Mouse (Mus musculus) myocyte (in vitro differentiated cells): Measurements from ENCODE around the gene Tmem120b.

Experiments
- MAX ChIP-seq: IDR thresholded peaks from one replicate; pipeline ENCODE4 v1.6.1; 2011; ENCODE audit warnings: low read depth, mild to moderate bottlenecking, control low read depth
- MYOD1 ChIP-seq, 3 experiments: IDR thresholded peaks; one replicate each; pipeline ENCODE4 v1.6.1; 2011; ENCODE audit warnings: control low read depth in 2 of 3, low read depth in 2 of 3, mild to moderate bottlenecking in 2 of 3, moderate library complexity in 1 of 3; ENCODE audit not compliant: insufficient read length in 2 of 3, control insufficient read depth in 1 of 3
- MYOG ChIP-seq, 3 experiments: IDR thresholded peaks; one replicate each; pipeline ENCODE4 v1.6.1; 2011; ENCODE audit warnings: control low read depth in 2 of 3, low read depth in 2 of 3, mild to moderate bottlenecking in 2 of 3; ENCODE audit not compliant: insufficient read length in 2 of 3, control insufficient read depth in 1 of 3, insufficient read depth in 1 of 3
- POLR2A ChIP-seq: IDR thresholded peaks from one replicate; pipeline ENCODE4 v1.6.1; 2011; ENCODE audit warnings: low read depth, mild to moderate bottlenecking, control low read depth, moderate library complexity; ENCODE audit not compliant: insufficient read length
- REST ChIP-seq: IDR thresholded peaks from one replicate; pipeline ENCODE4 v1.6.1; 2011; ENCODE audit warnings: mild to moderate bottlenecking, control low read depth, moderate library complexity; ENCODE audit not compliant: insufficient read depth, insufficient read length
- TCF12 ChIP-seq: IDR thresholded peaks from one replicate; pipeline ENCODE4 v1.6.1; 2011; ENCODE audit warnings: mild to moderate bottlenecking, control low read depth; ENCODE audit not compliant: poor library complexity, insufficient read depth, severe bottlenecking
- USF1 ChIP-seq: IDR thresholded peaks from one replicate; pipeline ENCODE4 v1.6.1; 2011; ENCODE audit warnings: low read depth, mild to moderate bottlenecking, control low read depth, moderate library complexity

GRCm38 (mm10) chr5:123117257-123117656, 49.0 kb downstream of the Tmem120b start:
- TF ChIP-seq REST (no peak), MYOD1 (IDR thresholded peaks at IDR 0.05; ENCODE audit: control insufficient read depth in 1 of 3, insufficient read length in 2 of 3, low read depth in 2 of 3) (no peak), POLR2A (no peak), USF1 (no peak), TCF12 (no peak), MAX (no peak), MYOG (IDR thresholded peaks at IDR 0.05; ENCODE audit: control insufficient read depth in 1 of 3, insufficient read depth in 1 of 3, insufficient read length in 2 of 3, low read depth in 2 of 3) (no peak)
